Mouse (Mus musculus) lung, postnatal 0 days (tissue): ENCODE measurements at regions not wholly inside any gene's neighbourhood (a gene's known extent, or its start where the extent isn't known, plus 50 kb on each side); places are given as distances from the start of the nearest gene placed in this dataset.

Source experiments
- ATAC-seq: fragments of 200-750 bp; cut with Nextera tagmentation; 2 replicates; pipeline ENCODE4 v1.8.0; 2017; ENCODE audit warnings: moderate library complexity
- DNase-seq: peaks from one replicate; pipeline ENCODE4 v3.0.0-alpha.2; 2016; ENCODE audit warnings: low spot score
- H3K27ac ChIP-seq: fragments of 300-500 bp; sonication (generic); 2 replicates; pipeline ENCODE4 v1.5.1; 2014; ENCODE audit warnings: antibody characterized with exemption, mild to moderate bottlenecking, low read length, mixed read lengths
- H3K27me3 ChIP-seq: fragments of 300-500 bp; sonication (generic); replicated peaks from 2 replicates; pipeline ENCODE4 v1.6.1; 2014; ENCODE audit warnings: low read length, mixed read lengths; ENCODE audit not compliant: insufficient read depth
- H3K36me3 ChIP-seq: fragments of 300-500 bp; sonication (generic); 2 replicates; pipeline ENCODE4 v1.6.1; 2014; ENCODE audit warnings: low read length, mixed read lengths; ENCODE audit not compliant: insufficient read depth
- H3K4me1 ChIP-seq: fragments of 300-500 bp; sonication (generic); 2 replicates; pipeline ENCODE4 v1.6.1; 2014; ENCODE audit warnings: antibody characterized with exemption, low read depth, low read length, mixed read lengths; ENCODE audit not compliant: insufficient read depth
- H3K4me2 ChIP-seq: fragments of 300-500 bp; sonication (generic); replicated peaks from 2 replicates; pipeline ENCODE4 v1.6.1; 2014; ENCODE audit warnings: low read depth, mild to moderate bottlenecking, low read length, moderate library complexity, mixed read lengths
- H3K4me3 ChIP-seq: fragments of 300-500 bp; sonication (generic); 2 replicates; pipeline ENCODE4 v1.5.1; 2014; ENCODE audit warnings: low read depth, low read length
- H3K9ac ChIP-seq: fragments of 300-500 bp; sonication (generic); replicated peaks from 2 replicates; pipeline ENCODE4 v1.6.1; 2014; ENCODE audit warnings: low read depth, mild to moderate bottlenecking
- H3K9me3 ChIP-seq: fragments of 300-500 bp; sonication (generic); 2 replicates; pipeline ENCODE4 v1.6.1; 2016; ENCODE audit warnings: low read length, mixed read lengths
- CTCF ChIP-seq: IDR thresholded peaks from 2 replicates; pipeline ENCODE4 v1.5.1; 2016; ENCODE audit warnings: antibody characterized with exemption, mild to moderate bottlenecking
- EP300 ChIP-seq: IDR thresholded peaks from 2 replicates; pipeline ENCODE4 v1.6.1; 2016; ENCODE audit warnings: antibody characterized with exemption, mild to moderate bottlenecking, control low read depth
- WGBS: fragments of 180-500 bp; shearing (Covaris S2); extraction: QIAGEN DNeasy Blood & Tissue Kit; methylation state at CpG from one replicate; pipeline ENCODE4 v1.1.7; 2014; 5-methylcytosine and 5-hydroxymethylcytosine counted together

- H3K9me3 ChIP-seq = no peaks in the 10 kb centered on the region
These were observed 1467.0 kb upstream of the Slc10a2 start for GRCm38 (mm10) chr8:6572066-6572665.

GRCm38 (mm10) chr8:6550965-6551364, 1445.8 kb upstream of the Slc10a2 start:
- Histone ChIP-seq H3K36me3 (no peaks in the 10 kb centered on the region), H3K27me3 (no peaks in the 10 kb centered on the region), H3K9ac (no peak overlapping the region), H3K9me3 (no peaks in the 10 kb centered on the region), H3K4me1 (no peaks in the 10 kb centered on the region), H3K27ac (no peak overlapping the region), H3K4me3 (no peak overlapping the region), H3K4me2 (no peak overlapping the region)
- TF ChIP-seq EP300 (no peak), CTCF (no peak)
- ATAC-seq (no peak), DNase-seq (no peak)

More at GRCm38 (mm10) chr8:6572066-6572665, 1467.0 kb upstream of the Slc10a2 start:
- Histone ChIP-seq H3K4me1 (no peaks in the 10 kb centered on the region), H3K9ac (no peak overlapping the region), H3K4me2 (0 out of 2 replicates have a peak overlapping the region, but pooled peaks have one; percentile 4), H3K27me3 (no peaks in the 10 kb centered on the region), H3K36me3 (no peaks in the 10 kb centered on the region), H3K4me3 (no peak overlapping the region), H3K27ac (no peak overlapping the region)
- TF ChIP-seq CTCF (peak; percentile 84), EP300 (0 out of 2 replicates have a peak, but pooled peaks have one; percentile 19)
- DNase-seq (peak; percentile 65), ATAC-seq (peak; percentile 65)
- WGBS = 16% methylated on average over 9 of the region's 9 CpGs

GRCm38 (mm10) chr8:6527171-6527570, 1422.0 kb upstream of the Slc10a2 start:
- Histone ChIP-seq H3K4me2 (no peak overlapping the region), H3K27me3 (no peaks in the 10 kb centered on the region), H3K27ac (no peak overlapping the region), H3K9me3 (no peaks in the 10 kb centered on the region), H3K36me3 (no peaks in the 10 kb centered on the region), H3K9ac (no peak overlapping the region), H3K4me1 (no peaks in the 10 kb centered on the region), H3K4me3 (no peak overlapping the region)
- TF ChIP-seq EP300 (no peak), CTCF (no peak)
- DNase-seq (no peak), ATAC-seq (no peak)
- WGBS = 61% methylated on average over 5 of the region's 5 CpGs

- no peak for TF ChIP-seq EP300
- no peak for TF ChIP-seq CTCF
- no peak overlapping the region for H3K27ac ChIP-seq
- H3K4me2 ChIP-seq = no peak overlapping the region
- no peaks in the 10 kb centered on the region for H3K27me3 ChIP-seq
- ATAC-seq (peak; percentile 85), DNase-seq (peak; percentile 40)
- H3K4me1 ChIP-seq = no peaks in the 10 kb centered on the region
- no peaks in the 10 kb centered on the region for H3K36me3 ChIP-seq
- H3K4me3 ChIP-seq = no peak overlapping the region
- no peaks in the 10 kb centered on the region for H3K9me3 ChIP-seq
- no peak overlapping the region for H3K9ac ChIP-seq
These were observed 1410.9 kb upstream of the Slc10a2 start for GRCm38 (mm10) chr8:6515882-6516682.

GRCm38 (mm10) chr8:6492453-6492852, 1387.3 kb upstream of the Slc10a2 start:
- H3K27ac ChIP-seq = no peak overlapping the region
- no peak overlapping the region for H3K4me3 ChIP-seq
- no peaks in the 10 kb centered on the region for H3K4me1 ChIP-seq
- H3K27me3 ChIP-seq = no peaks in the 10 kb centered on the region
- DNase-seq = peak; percentile 14
- no peaks in the 10 kb centered on the region for H3K36me3 ChIP-seq
- 16% methylated on average over 1 of the region's 1 CpGs for WGBS
- no peak for TF ChIP-seq CTCF
- TF ChIP-seq EP300 = no peak
- no peak overlapping the region for H3K4me2 ChIP-seq
- ATAC-seq = no peak
- H3K9me3 ChIP-seq = no peaks in the 10 kb centered on the region
- no peak overlapping the region for H3K9ac ChIP-seq

GRCm38 (mm10) chr8:6481966-6482365, 1376.8 kb upstream of the Slc10a2 start:
- no peak for ATAC-seq
- Histone ChIP-seq H3K9me3 (no peaks in the 10 kb centered on the region), H3K27me3 (no peaks in the 10 kb centered on the region), H3K4me1 (no peaks in the 10 kb centered on the region), H3K27ac (no peak overlapping the region), H3K4me3 (no peak overlapping the region), H3K36me3 (no peaks in the 10 kb centered on the region), H3K9ac (no peak overlapping the region), H3K4me2 (no peak overlapping the region)
- 63% methylated on average over 1 of the region's 1 CpGs for WGBS
- no peak for DNase-seq
- no peak for TF ChIP-seq EP300
- TF ChIP-seq CTCF = no peak
